Comparison of ENCODE assay signal across 26 mouse cellular contexts in genomic region chr12:108931341-108932053, GRCm38 (mm10). TPM values are rescaled to one million over a fixed set of nuclear protein-coding genes. Genes with fewer than 3 reads are reported as not detected.
A peak's percentile ranks its signal among the peaks of the same experiment; 100 is the strongest.
DNase-seq lines count a peak whose midpoint lies in the region; ATAC-seq lines count a peak whose summit lies in the region.
"Had no signal": no experiment of that assay in that cellular context is flagged by ENCODE, and none has a peak within 500 bp of the region (broad histone marks: within the 10 kb centered on the region; RNA-seq: fewer than 3 reads in every experiment).

No protein-coding gene starts in this region.

- no peak overlapping the region for H3K4me3 ChIP-seq in hindbrain, embryonic 10.5 days
- no peak overlapping the region for H3K4me3 ChIP-seq in hindbrain, embryonic 13.5 days
- no peak overlapping the region for H3K4me3 ChIP-seq in kidney, embryonic 16.5 days (ENCODE audit: low read length)
- H3K4me3 ChIP-seq in embryonic facial prominence, embryonic 10.5 days: no peak overlapping the region
- H3K4me3 ChIP-seq: embryonic facial prominence, embryonic 12.5 days; intestine, embryonic 15.5 days; liver, embryonic 15.5 days; midbrain, embryonic 13.5 days; neural tube, embryonic 15.5 days; stomach, embryonic 15.5 days had no signal

- no peaks in the 10 kb centered on the region for H3K27me3 ChIP-seq in hindbrain, embryonic 10.5 days (ENCODE audit: insufficient read depth, poor library complexity, severe bottlenecking)
- no peaks in the 10 kb centered on the region for H3K27me3 ChIP-seq in hindbrain, embryonic 13.5 days
- no peaks in the 10 kb centered on the region for H3K27me3 ChIP-seq in kidney, embryonic 16.5 days (ENCODE audit: insufficient read depth, low read length)
- no peaks in the 10 kb centered on the region for H3K27me3 ChIP-seq in embryonic facial prominence, embryonic 10.5 days (replicated peaks; ENCODE audit: low read depth, poor library complexity, severe bottlenecking)
- H3K27me3 ChIP-seq: embryonic facial prominence, embryonic 12.5 days; intestine, embryonic 15.5 days; liver, embryonic 15.5 days; midbrain, embryonic 13.5 days; neural tube, embryonic 15.5 days; stomach, embryonic 15.5 days had no signal

- peaks cover 63% of the 10 kb centered on the region for H3K4me1 ChIP-seq in hindbrain, embryonic 10.5 days (replicated peaks)
- H3K4me1 ChIP-seq in hindbrain, embryonic 13.5 days (replicated peaks): peaks cover 50% of the 10 kb centered on the region
- peaks cover 25% of the 10 kb centered on the region for H3K4me1 ChIP-seq in kidney, embryonic 16.5 days (ENCODE audit: insufficient read depth, low read length)
- peaks cover 28% of the 10 kb centered on the region for H3K4me1 ChIP-seq in embryonic facial prominence, embryonic 10.5 days
- H3K4me1 ChIP-seq: intestine, embryonic 15.5 days; liver, embryonic 15.5 days had no signal

- no peak overlapping the region for H3K9ac ChIP-seq in hindbrain, embryonic 13.5 days
- H3K9ac ChIP-seq in kidney, embryonic 16.5 days (replicated peaks; ENCODE audit: low read length): no peak overlapping the region
- H3K9ac ChIP-seq: embryonic facial prominence, embryonic 12.5 days; intestine, embryonic 15.5 days; liver, embryonic 15.5 days; lung, embryonic 14.5 days; midbrain, embryonic 13.5 days; neural tube, embryonic 15.5 days; stomach, embryonic 15.5 days had no signal

- no peaks in the 10 kb centered on the region for H3K9me3 ChIP-seq in hindbrain, embryonic 10.5 days
- no peaks in the 10 kb centered on the region for H3K9me3 ChIP-seq in hindbrain, embryonic 13.5 days
- no peaks in the 10 kb centered on the region for H3K9me3 ChIP-seq in kidney, embryonic 16.5 days (ENCODE audit: low read length)
- no peaks in the 10 kb centered on the region for H3K9me3 ChIP-seq in embryonic facial prominence, embryonic 10.5 days
- H3K9me3 ChIP-seq: embryonic facial prominence, embryonic 12.5 days; G1E; intestine, embryonic 15.5 days; liver, embryonic 15.5 days; midbrain, embryonic 13.5 days; neural tube, embryonic 15.5 days; stomach, embryonic 15.5 days had no signal

- DNase-seq in hindbrain, embryonic 10.5 days (ENCODE audit: low spot score): no peak
- no peak for DNase-seq in kidney, adult 11 months
- no peak for DNase-seq in embryonic facial prominence, embryonic 10.5 days (ENCODE audit: low spot score)
- no peak for DNase-seq in layer of hippocampus, adult 18-20 months (ENCODE audit: low spot score in 2 of 2)
- DNase-seq: adrenal gland, adult 8-10 months; cerebellum, adult 2 months; cerebellum, postnatal 14 days; gastrocnemius, postnatal 25 days; heart, adult 18-20 months; layer of hippocampus, adult 9-11 months; lung, embryonic 14.5 days; lung, postnatal 14 days; right cerebral cortex, postnatal 25 days had no signal

- 49% methylated on average over 7 of the region's 7 CpGs for whole genome bisulfite sequencing in hindbrain, embryonic 10.5 days
- WGBS in hindbrain, embryonic 13.5 days: 67% methylated on average over 7 of the region's 7 CpGs
- WGBS in kidney, embryonic 16.5 days: 48% methylated on average over 7 of the region's 7 CpGs
- 64% methylated on average over 7 of the region's 7 CpGs for WGBS in embryonic facial prominence, embryonic 10.5 days

- no peak; the same call in 1 of the 2 replicates for ATAC-seq in hindbrain, embryonic 13.5 days (ENCODE audit: low FRiP score)
- ATAC-seq in kidney, embryonic 16.5 days (ENCODE audit: low FRiP score, low TSS enrichment): peak; percentile 54
- peak; percentile 52 for ATAC-seq in megakaryocyte, adult 5-6 weeks (ENCODE audit: poor library complexity, severe bottlenecking)
- ATAC-seq: forebrain, embryonic 14.5 days; hindbrain, postnatal 0 days; intestine, embryonic 15.5 days; midbrain, embryonic 13.5 days had no signal

- no peaks in the 10 kb centered on the region for H3K36me3 ChIP-seq in hindbrain, embryonic 10.5 days
- H3K36me3 ChIP-seq in hindbrain, embryonic 13.5 days: no peaks in the 10 kb centered on the region
- H3K36me3 ChIP-seq in kidney, embryonic 16.5 days (ENCODE audit: insufficient read depth, low read length): no peaks in the 10 kb centered on the region
- H3K36me3 ChIP-seq in embryonic facial prominence, embryonic 10.5 days (replicated peaks): no peaks in the 10 kb centered on the region
- H3K36me3 ChIP-seq: embryonic facial prominence, embryonic 12.5 days; intestine, embryonic 15.5 days; liver, embryonic 15.5 days; midbrain, embryonic 13.5 days; neural tube, embryonic 15.5 days; stomach, embryonic 15.5 days had no signal

- peak overlapping the region; percentile 64 for H3K27ac ChIP-seq in hindbrain, embryonic 10.5 days
- H3K27ac ChIP-seq in hindbrain, embryonic 13.5 days: no peak overlapping the region
- peak overlapping the region; percentile 37 for H3K27ac ChIP-seq in kidney, embryonic 16.5 days (ENCODE audit: low read length)
- H3K27ac ChIP-seq in embryonic facial prominence, embryonic 10.5 days (replicated peaks): 0 out of 2 replicates have a peak overlapping the region, but pooled peaks have one; percentile 16
- H3K27ac ChIP-seq: embryonic facial prominence, embryonic 12.5 days; hindbrain, postnatal 0 days; intestine, embryonic 15.5 days; liver, embryonic 15.5 days; midbrain, embryonic 13.5 days; neural tube, embryonic 15.5 days; stomach, embryonic 15.5 days had no signal

- no peak overlapping the region for H3K4me2 ChIP-seq in hindbrain, embryonic 13.5 days
- H3K4me2 ChIP-seq in kidney, embryonic 16.5 days (replicated peaks; ENCODE audit: low read depth, low read length): no peak overlapping the region
- H3K4me2 ChIP-seq: embryonic facial prominence, embryonic 12.5 days; heart, embryonic 11.5 days; intestine, embryonic 15.5 days; liver, embryonic 15.5 days; lung, embryonic 14.5 days; midbrain, embryonic 13.5 days; neural tube, embryonic 15.5 days; stomach, embryonic 15.5 days had no signal

RNA-seq across cellular contexts. Expression of gene Wars, which starts 37.5 kb away (rescaled TPM):
- 142 and 143 TPM in 2 replicates for polyA plus RNA-seq in hindbrain, embryonic 10.5 days (2016; fragmentation: Nextera tagmentation; extraction: Ambion mirVana)
- polyA plus RNA-seq in hindbrain, embryonic 13.5 days (2015; fragmentation: Nextera tagmentation; extraction: Ambion mirVana): 102 and 106 TPM in 2 replicates
- polyA plus RNA-seq in kidney, embryonic 16.5 days (2015; fragmentation: Nextera tagmentation; extraction: Ambion mirVana): 94.6 and 98.5 TPM in 2 replicates
- polyA plus RNA-seq in embryonic facial prominence, embryonic 10.5 days (2016; fragmentation: Nextera tagmentation; extraction: Ambion mirVana): 146 and 147 TPM in 2 replicates
- 20.0 and 22.6 TPM in 2 replicates for total RNA-seq in megakaryocyte, adult 5-6 weeks (2015)
- total RNA-seq in megakaryocyte, adult 5-6 weeks (2017): 47.8 and 51.9 TPM in 2 replicates
- total RNA-seq in layer of hippocampus, adult 18-20 months (2021): 10 to 100 TPM; 84.7 to 91.2 TPM

RNA-seq across cellular contexts. Expression of gene Wdr25, which starts 38.1 kb away (rescaled TPM):
- polyA plus RNA-seq in hindbrain, embryonic 10.5 days (2016; fragmentation: Nextera tagmentation; extraction: Ambion mirVana): 9.0 and 10.4 TPM in 2 replicates
- polyA plus RNA-seq in hindbrain, embryonic 13.5 days (2015; fragmentation: Nextera tagmentation; extraction: Ambion mirVana): 6.6 and 8.5 TPM in 2 replicates
- 8.9 and 9.9 TPM in 2 replicates for polyA plus RNA-seq in kidney, embryonic 16.5 days (2015; fragmentation: Nextera tagmentation; extraction: Ambion mirVana)
- 9.9 and 10.4 TPM in 2 replicates for polyA plus RNA-seq in embryonic facial prominence, embryonic 10.5 days (2016; fragmentation: Nextera tagmentation; extraction: Ambion mirVana)
- 1.5 and 3.6 TPM in 2 replicates for total RNA-seq in megakaryocyte, adult 5-6 weeks (2015)
- total RNA-seq in megakaryocyte, adult 5-6 weeks (2017): 3.9 and 4.5 TPM in 2 replicates
- 10 to 100 TPM; 11.6 to 14.3 TPM for total RNA-seq in layer of hippocampus, adult 18-20 months (2021)
